Mouse (Mus musculus): ENCODE data around the gene Auts2. TPM values are rescaled to one million over a fixed set of nuclear protein-coding genes. Genes with fewer than 3 reads are reported as not detected.

Gene Auts2
- polyA plus RNA-seq, 1 experiment from 2014 or later: 32.6 TPM

- Histone ChIP-seq H3K27me3 (ENCODE audit: control insufficient read depth, insufficient read depth, low read length) (peaks cover 3% of the 10 kb centered on the region), H3K9ac (ENCODE audit: low read depth, low read length) (peak overlapping the region; percentile 83), H3K36me3 (ENCODE audit: control insufficient read depth, insufficient read depth, low read length) (peaks cover under 1% of the 10 kb centered on the region; the same call in 1 of the 2 replicates), H3K27ac (ENCODE audit: low read depth, low read length) (peak overlapping the region; percentile 83), H3K4me1 (ENCODE audit: control insufficient read depth, insufficient read depth, low read length) (peaks cover 18% of the 10 kb centered on the region), H3K4me3 (ENCODE audit: low read length) (peak overlapping the region; percentile 65), H3K4me2 (replicated peaks; ENCODE audit: low read depth, low read length) (peak overlapping the region; percentile 70), H3K9me3 (ENCODE audit: control insufficient read depth, low read length) (no peaks in the 10 kb centered on the region)
- ATAC-seq (ENCODE audit: low FRiP score, low TSS enrichment): peak; percentile 58
- under 1% methylated on average over 45 of the region's 48 CpGs for WGBS
These were observed 1005.3 kb downstream of the Auts2 start for GRCm38 (mm10) chr5:131537831-131538310.

DNA sequence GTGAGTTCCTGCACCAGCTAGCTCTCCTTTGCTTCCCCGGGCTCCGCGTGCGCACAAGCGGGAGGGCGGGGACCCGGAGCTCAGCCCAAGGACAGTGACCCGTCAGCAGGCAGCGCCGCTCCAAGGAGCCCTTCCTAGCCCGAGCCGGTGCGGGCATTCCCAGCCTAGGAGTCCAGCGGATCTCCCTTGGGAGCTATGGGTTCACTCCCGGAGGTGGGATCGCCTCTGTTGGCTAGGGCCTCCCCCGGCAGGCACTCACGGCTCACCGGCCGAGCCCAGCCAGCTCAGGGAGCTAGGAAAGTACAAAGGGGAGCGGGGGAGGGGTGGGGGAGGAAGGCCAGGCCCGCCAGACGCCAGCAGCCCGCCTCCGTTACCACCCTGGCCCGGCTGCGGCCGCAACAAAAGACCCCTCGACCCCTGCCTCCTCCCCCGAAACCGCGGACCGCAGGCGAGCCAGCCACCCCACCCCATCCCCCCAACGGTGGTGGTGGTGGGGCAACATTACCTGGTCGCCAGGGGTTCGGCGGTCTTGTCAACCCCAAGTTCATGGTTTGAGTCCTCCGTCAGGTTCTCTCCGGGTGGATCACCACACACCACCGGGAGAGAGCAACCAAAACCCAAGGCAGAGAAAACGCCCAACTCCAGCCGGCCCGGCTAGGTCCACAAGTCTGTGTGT lies 1005.9 kb downstream of the Auts2 start:
- WGBS: under 1% methylated on average over 41 of the region's 44 CpGs
- Histone ChIP-seq H3K27ac (ENCODE audit: low read depth, low read length) (peak overlapping the region; percentile 83), H3K27me3 (ENCODE audit: control insufficient read depth, insufficient read depth, low read length) (peaks cover 3% of the 10 kb centered on the region), H3K4me3 (ENCODE audit: low read length) (peak overlapping the region; percentile 65), H3K4me2 (replicated peaks; ENCODE audit: low read depth, low read length) (peak overlapping the region; percentile 70), H3K4me1 (ENCODE audit: control insufficient read depth, insufficient read depth, low read length) (peaks cover 18% of the 10 kb centered on the region), H3K36me3 (ENCODE audit: control insufficient read depth, insufficient read depth, low read length) (peaks cover 2% of the 10 kb centered on the region; the same call in 1 of the 2 replicates), H3K9me3 (ENCODE audit: control insufficient read depth, low read length) (no peaks in the 10 kb centered on the region), H3K9ac (ENCODE audit: low read depth, low read length) (peak overlapping the region; percentile 83)
- ATAC-seq (ENCODE audit: low FRiP score, low TSS enrichment): peak; percentile 78

GRCm38 (mm10) chr5:131535752-131536151 lies 1007.4 kb downstream of the Auts2 start:
- H3K9me3 ChIP-seq (ENCODE audit: control insufficient read depth, low read length): no peaks in the 10 kb centered on the region
- H3K4me2 ChIP-seq (replicated peaks; ENCODE audit: low read depth, low read length): peak overlapping the region; percentile 70
- no peak for ATAC-seq (ENCODE audit: low FRiP score, low TSS enrichment)
- H3K27me3 ChIP-seq (ENCODE audit: control insufficient read depth, insufficient read depth, low read length): peaks cover 3% of the 10 kb centered on the region
- H3K36me3 ChIP-seq (ENCODE audit: control insufficient read depth, insufficient read depth, low read length): peaks cover 2% of the 10 kb centered on the region; the same call in 1 of the 2 replicates
- H3K4me1 ChIP-seq (ENCODE audit: control insufficient read depth, insufficient read depth, low read length): peaks cover 20% of the 10 kb centered on the region
- no peak overlapping the region for H3K9ac ChIP-seq (ENCODE audit: low read depth, low read length)
- H3K4me3 ChIP-seq (ENCODE audit: low read length): peak overlapping the region; percentile 65; the same call in 1 of the 2 replicates
- 51% methylated on average over 6 of the region's 6 CpGs for WGBS
- H3K27ac ChIP-seq (ENCODE audit: low read depth, low read length): no peak overlapping the region

DNA sequence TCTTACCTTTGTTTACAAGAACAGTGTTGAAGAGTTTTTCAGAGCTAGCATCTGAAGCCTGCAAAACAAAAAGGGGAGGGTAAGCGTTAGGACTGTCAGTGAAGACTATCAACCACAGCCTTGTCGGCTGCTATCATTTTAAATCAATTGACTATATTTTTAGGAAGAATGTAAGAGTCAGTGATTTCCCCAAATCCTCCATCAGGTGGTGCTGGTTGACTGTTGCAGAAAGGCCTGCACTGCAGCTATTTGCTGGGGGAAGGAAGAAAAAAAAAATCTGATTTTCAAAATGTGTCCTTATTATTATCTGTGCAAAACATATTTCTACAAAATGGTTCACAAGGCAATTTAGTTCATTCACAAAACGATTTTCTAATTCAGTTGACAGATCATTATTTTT lies 1009.3 kb downstream of the Auts2 start:
- 32% methylated on average over 3 of the region's 3 CpGs for WGBS
- Histone ChIP-seq H3K4me3 (ENCODE audit: low read length) (no peak overlapping the region), H3K4me2 (replicated peaks; ENCODE audit: low read depth, low read length) (no peak overlapping the region)

DNA sequence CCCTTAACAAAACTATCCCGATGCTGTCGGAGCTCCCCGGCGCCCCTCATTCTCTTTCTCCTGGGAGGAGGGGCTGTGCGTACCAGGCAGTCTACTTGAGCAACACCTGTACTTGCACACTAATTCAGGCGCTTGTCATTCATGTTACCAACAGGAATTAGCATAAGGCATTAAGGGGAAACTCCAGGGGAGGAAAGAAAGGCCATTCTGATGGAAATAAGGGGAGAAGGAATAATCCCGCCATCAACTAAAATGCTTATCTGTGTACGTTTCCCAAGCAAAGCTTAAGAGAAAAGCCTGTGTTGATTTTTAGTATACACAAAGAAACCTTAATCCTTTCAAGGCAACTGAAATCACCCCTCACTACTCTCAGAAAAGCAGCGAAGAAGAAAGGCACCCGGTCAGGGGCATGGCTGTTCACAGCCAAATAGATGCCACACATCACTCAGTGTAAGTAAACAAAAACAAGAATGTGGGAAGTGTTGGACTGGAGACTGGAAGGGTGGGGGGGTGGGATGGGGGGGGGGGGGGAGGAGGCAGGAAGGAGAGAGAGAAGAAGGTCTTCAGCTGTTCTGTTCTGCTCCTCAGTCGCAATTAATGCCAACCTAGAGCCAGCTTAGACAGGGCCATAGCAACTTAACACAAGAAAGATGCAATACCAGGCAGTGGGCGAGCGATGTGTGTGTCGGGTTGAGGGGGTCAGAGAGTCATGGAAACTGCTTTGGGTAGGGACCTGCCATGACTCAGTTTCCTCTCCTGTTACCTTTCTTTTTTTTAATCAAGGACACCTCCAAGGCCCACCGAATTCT lies 1011.2 kb downstream of the Auts2 start:
- Histone ChIP-seq H3K4me2 (replicated peaks; ENCODE audit: low read depth, low read length) (no peak overlapping the region), H3K9ac (ENCODE audit: low read depth, low read length) (no peak overlapping the region), H3K9me3 (ENCODE audit: control insufficient read depth, low read length) (0 out of 2 replicates have a peak, but pooled peaks cover 3% of the 10 kb centered on the region), H3K27ac (ENCODE audit: low read depth, low read length) (no peak overlapping the region), H3K36me3 (ENCODE audit: control insufficient read depth, insufficient read depth, low read length) (peaks cover 4% of the 10 kb centered on the region; the same call in 1 of the 2 replicates), H3K27me3 (ENCODE audit: control insufficient read depth, insufficient read depth, low read length) (no peaks in the 10 kb centered on the region), H3K4me1 (ENCODE audit: control insufficient read depth, insufficient read depth, low read length) (peaks cover 20% of the 10 kb centered on the region), H3K4me3 (ENCODE audit: low read length) (no peak overlapping the region)
- no peak for ATAC-seq (ENCODE audit: low FRiP score, low TSS enrichment)
- 62% methylated on average over 15 of the region's 15 CpGs for WGBS

More for the DNA sequence above, 1009.3 kb downstream of the Auts2 start:
- Histone ChIP-seq H3K9me3 (ENCODE audit: control insufficient read depth, low read length) (0 out of 2 replicates have a peak, but pooled peaks cover 3% of the 10 kb centered on the region), H3K9ac (ENCODE audit: low read depth, low read length) (no peak overlapping the region), H3K27ac (ENCODE audit: low read depth, low read length) (no peak overlapping the region), H3K36me3 (ENCODE audit: control insufficient read depth, insufficient read depth, low read length) (peaks cover 4% of the 10 kb centered on the region; the same call in 1 of the 2 replicates), H3K27me3 (ENCODE audit: control insufficient read depth, insufficient read depth, low read length) (no peaks in the 10 kb centered on the region), H3K4me1 (ENCODE audit: control insufficient read depth, insufficient read depth, low read length) (peaks cover 20% of the 10 kb centered on the region)
- ATAC-seq (ENCODE audit: low FRiP score, low TSS enrichment): no peak

DNA sequence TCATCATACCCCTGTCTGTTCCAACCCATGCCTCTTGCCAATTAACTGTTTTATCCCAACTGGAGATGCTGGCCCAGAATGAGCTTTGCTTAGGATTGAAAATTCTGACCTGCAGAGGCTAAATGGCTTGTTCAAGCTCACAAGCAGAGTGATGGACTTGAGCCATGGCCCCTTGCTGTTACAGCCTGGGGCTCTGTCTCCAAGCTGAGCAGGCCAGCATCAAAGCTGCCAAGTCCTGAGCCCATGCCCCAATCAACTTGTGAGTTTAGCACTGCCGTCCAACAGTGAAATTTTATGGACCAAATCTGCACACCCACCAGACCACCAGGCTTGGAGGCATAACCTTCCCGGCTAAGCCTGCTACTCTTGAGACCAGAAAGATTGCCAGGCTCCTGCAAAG lies 1012.3 kb downstream of the Auts2 start:
- 33% methylated on average over 2 of the region's 2 CpGs for WGBS
- no peaks in the 10 kb centered on the region for H3K27me3 ChIP-seq (ENCODE audit: control insufficient read depth, insufficient read depth, low read length)
- no peak overlapping the region for H3K27ac ChIP-seq (ENCODE audit: low read depth, low read length)
- H3K9me3 ChIP-seq (ENCODE audit: control insufficient read depth, low read length): 0 out of 2 replicates have a peak, but pooled peaks cover 3% of the 10 kb centered on the region
- H3K4me2 ChIP-seq (replicated peaks; ENCODE audit: low read depth, low read length): no peak overlapping the region
- no peak for ATAC-seq (ENCODE audit: low FRiP score, low TSS enrichment)
- no peak overlapping the region for H3K4me3 ChIP-seq (ENCODE audit: low read length)
- H3K9ac ChIP-seq (ENCODE audit: low read depth, low read length): no peak overlapping the region
- peaks cover 4% of the 10 kb centered on the region; the same call in 1 of the 2 replicates for H3K36me3 ChIP-seq (ENCODE audit: control insufficient read depth, insufficient read depth, low read length)
- H3K4me1 ChIP-seq (ENCODE audit: control insufficient read depth, insufficient read depth, low read length): peaks cover 17% of the 10 kb centered on the region

GRCm38 (mm10) chr5:131526666-131527065 lies 1016.5 kb downstream of the Auts2 start:
- H3K36me3 ChIP-seq (ENCODE audit: control insufficient read depth, insufficient read depth, low read length): 0 out of 2 replicates have a peak, but pooled peaks cover 2% of the 10 kb centered on the region
- H3K4me1 ChIP-seq (ENCODE audit: control insufficient read depth, insufficient read depth, low read length): peaks cover 22% of the 10 kb centered on the region; the same call in 1 of the 2 replicates
- no peak overlapping the region for H3K4me3 ChIP-seq (ENCODE audit: low read length)
- no peak overlapping the region for H3K9ac ChIP-seq (ENCODE audit: low read depth, low read length)
- H3K9me3 ChIP-seq (ENCODE audit: control insufficient read depth, low read length): 0 out of 2 replicates have a peak, but pooled peaks cover 3% of the 10 kb centered on the region
- WGBS: 58% methylated on average over 3 of the region's 3 CpGs
- H3K4me2 ChIP-seq (replicated peaks; ENCODE audit: low read depth, low read length): no peak overlapping the region
- no peak for ATAC-seq (ENCODE audit: low FRiP score, low TSS enrichment)
- H3K27me3 ChIP-seq (ENCODE audit: control insufficient read depth, insufficient read depth, low read length): no peaks in the 10 kb centered on the region
- H3K27ac ChIP-seq (ENCODE audit: low read depth, low read length): no peak overlapping the region

DNA sequence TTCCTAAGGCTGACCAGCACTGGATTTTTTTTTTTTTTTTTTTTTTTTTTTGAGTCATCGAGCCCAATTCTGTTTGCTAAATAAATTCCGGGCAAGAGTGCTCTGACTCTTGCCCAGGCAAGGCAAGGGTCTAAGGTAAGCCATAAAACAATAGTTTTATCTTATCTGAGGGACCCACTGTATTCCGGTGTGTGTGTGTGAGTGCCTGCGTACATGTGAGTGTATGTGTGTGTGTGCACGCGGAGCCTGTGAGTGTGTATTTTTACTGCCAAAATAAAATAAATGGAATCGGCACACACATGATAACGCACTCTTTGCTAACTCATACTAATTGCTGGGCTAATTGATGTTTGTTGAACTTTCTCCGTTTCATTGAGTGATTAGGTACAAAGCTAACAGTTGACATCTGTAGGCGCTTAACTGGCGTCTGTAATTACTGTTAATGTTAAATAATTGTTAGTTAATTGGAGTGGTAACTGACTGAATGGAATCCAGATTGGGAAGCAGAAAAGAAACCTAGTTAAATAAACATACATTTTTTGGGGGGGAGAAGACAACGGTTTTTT lies 1018.2 kb downstream of the Auts2 start:
- no peak for ATAC-seq (ENCODE audit: low FRiP score, low TSS enrichment)
- no peaks in the 10 kb centered on the region for H3K27me3 ChIP-seq (ENCODE audit: control insufficient read depth, insufficient read depth, low read length)
- H3K4me1 ChIP-seq (ENCODE audit: control insufficient read depth, insufficient read depth, low read length): peaks cover 19% of the 10 kb centered on the region; the same call in 1 of the 2 replicates
- no peak overlapping the region for H3K9ac ChIP-seq (ENCODE audit: low read depth, low read length)
- H3K4me3 ChIP-seq (ENCODE audit: low read length): no peak overlapping the region
- H3K27ac ChIP-seq (ENCODE audit: low read depth, low read length): no peak overlapping the region
- 0 out of 2 replicates have a peak, but pooled peaks cover 3% of the 10 kb centered on the region for H3K9me3 ChIP-seq (ENCODE audit: control insufficient read depth, low read length)
- H3K4me2 ChIP-seq (replicated peaks; ENCODE audit: low read depth, low read length): no peak overlapping the region
- H3K36me3 ChIP-seq (ENCODE audit: control insufficient read depth, insufficient read depth, low read length): 0 out of 2 replicates have a peak, but pooled peaks cover 2% of the 10 kb centered on the region
- 68% methylated on average over 12 of the region's 12 CpGs for WGBS

Measured in kidney, embryonic 14.5 days (tissue).